ENCODE assay signal across 9 mouse cellular contexts in the genomic region with DNA sequence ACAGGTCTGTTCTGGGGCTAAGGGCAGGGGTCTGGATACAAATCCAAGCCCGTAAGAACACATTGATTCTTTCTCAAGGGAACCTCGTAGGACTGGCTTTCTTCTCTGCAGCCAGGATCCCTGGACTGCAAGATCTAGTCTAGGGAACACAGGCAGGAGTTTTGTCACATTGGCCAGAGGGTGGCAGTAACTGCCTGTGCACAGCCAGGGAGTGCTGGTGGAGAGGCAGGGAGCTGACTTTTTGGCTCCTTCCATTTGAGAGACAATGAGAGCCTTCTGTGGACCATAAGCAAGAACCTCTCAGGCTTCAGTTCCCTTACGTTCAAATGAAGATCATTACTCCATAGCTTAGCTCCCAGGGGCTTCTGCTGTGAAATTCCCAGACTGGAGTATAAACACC. TPM values are rescaled to one million over a fixed set of nuclear protein-coding genes. Genes with fewer than 3 reads are reported as not detected.
DNase-seq lines count a peak whose midpoint lies in the region; ATAC-seq and TF ChIP-seq lines count a peak whose summit lies in the region.
"Had no signal": no experiment of that assay in that cellular context is flagged by ENCODE, and none has a peak within 500 bp of the region (broad histone marks: within the 10 kb centered on the region; RNA-seq: fewer than 3 reads in every experiment).

No protein-coding gene starts in this region.

- no peak for TF ChIP-seq POLR2A in kidney, adult 2 months (IDR thresholded peaks at IDR 0.05; ENCODE audit: low read depth, low read length)

- H3K27ac ChIP-seq in kidney, adult 2 months (ENCODE audit: insufficient read depth, low read depth, low read length): no peak overlapping the region
- no peak overlapping the region for H3K27ac ChIP-seq in kidney, embryonic 15.5 days

- no peaks in the 10 kb centered on the region for H3K9me3 ChIP-seq in kidney, embryonic 15.5 days (replicated peaks)

- no peaks in the 10 kb centered on the region for H3K27me3 ChIP-seq in kidney, adult 2 months (replicated peaks; ENCODE audit: control insufficient read depth, insufficient read depth, low read length)
- H3K27me3 ChIP-seq in kidney, embryonic 15.5 days: no peaks in the 10 kb centered on the region; the same call in 1 of the 2 replicates

- peaks cover 3% of the 10 kb centered on the region; the same call in 1 of the 2 replicates for H3K4me1 ChIP-seq in kidney, adult 2 months (ENCODE audit: control insufficient read depth, insufficient read depth, low read length)
- H3K4me1 ChIP-seq in kidney, embryonic 15.5 days: peaks cover 12% of the 10 kb centered on the region

- H3K4me2 ChIP-seq in kidney, embryonic 15.5 days: no peak overlapping the region

- no peaks in the 10 kb centered on the region for H3K36me3 ChIP-seq in kidney, adult 2 months (ENCODE audit: control insufficient read depth, insufficient read depth, low read length)
- no peaks in the 10 kb centered on the region for H3K36me3 ChIP-seq in kidney, embryonic 15.5 days

- H3K4me3 ChIP-seq in kidney, adult 2 months (ENCODE audit: insufficient read depth, low read depth, low read length): no peak overlapping the region
- no peak overlapping the region for H3K4me3 ChIP-seq in kidney, embryonic 15.5 days (replicated peaks)
- H3K4me3 ChIP-seq: myocyte had no signal

- peak; percentile 77 for TF ChIP-seq CTCF in kidney, adult 2 months (conservative IDR thresholded peaks at IDR 0.05; ENCODE audit: insufficient read depth, insufficient read length, low read depth, low read length)

- WGBS in kidney, adult 2 months: 36% methylated on average over 3 of the region's 3 CpGs
- WGBS in kidney, embryonic 15.5 days: 31% methylated on average over 3 of the region's 3 CpGs

- intact Hi-C loops in left cerebral cortex, postnatal 4 days (cut with DNase I): loop anchor here (10.0 kb wide), 2 partner anchors 156 to 366 kb away; no protein-coding TSS in a partner anchor

- DNase-seq in kidney, adult 2 months: peak; percentile 59
- DNase-seq in Muller cell, postnatal 12 days (ENCODE audit: inconsistent ontology term): peak; percentile 66
- DNase-seq in cerebellum, postnatal 25 days: peak; percentile 21 to 55
- peak; percentile 70 for DNase-seq in heart, postnatal 4 days
- DNase-seq in left cerebral cortex, postnatal 4 days: peak; percentile 70
- DNase-seq in retina, postnatal 1 day: peak; percentile 76

- ATAC-seq in kidney, embryonic 15.5 days (replicated peaks; ENCODE audit: low FRiP score): no peak
- ATAC-seq in megakaryocyte progenitor cell, adult 5-6 weeks (replicated peaks; ENCODE audit: poor library complexity): no peak

- H3K9ac ChIP-seq in kidney, embryonic 15.5 days: no peak overlapping the region

RNA-seq across cellular contexts. Expression of a gene that starts 4.1 kb away (rescaled TPM):
- 43.0 and 51.9 TPM in 2 replicates for polyA plus RNA-seq in kidney, adult 2 months (2012; rRNA removed)
- polyA plus RNA-seq in kidney, embryonic 15.5 days (2015; fragmentation: Nextera tagmentation; extraction: Ambion mirVana): 151 and 160 TPM in 2 replicates
- total RNA-seq in heart, postnatal 4 days (2021): 10 to 100 TPM; 47.1 to 49.9 TPM
- 10 to 100 TPM; 50.9 to 56.9 TPM for total RNA-seq in left cerebral cortex, postnatal 4 days (2021)
- 127 and 129 TPM in 2 replicates for total RNA-seq in megakaryocyte progenitor cell, adult 5-6 weeks (2015)
- 68.9 and 94.4 TPM in 2 replicates for total RNA-seq in megakaryocyte progenitor cell, adult 5-6 weeks (2017)

RNA-seq across cellular contexts. Expression of a gene that starts 26.2 kb away (rescaled TPM):
- polyA plus RNA-seq in kidney, adult 2 months (2012; rRNA removed): 0.29 and 1.1 TPM in 2 replicates
- 78.1 and 79.9 TPM in 2 replicates for polyA plus RNA-seq in kidney, embryonic 15.5 days (2015; fragmentation: Nextera tagmentation; extraction: Ambion mirVana)
- under 1 TPM in 1 of 2 experiments, not detected in 1; 0.45 TPM for total RNA-seq in heart, postnatal 4 days (2021)
- total RNA-seq in left cerebral cortex, postnatal 4 days (2021): 10 to 100 TPM; 14.1 to 20.7 TPM
- total RNA-seq in megakaryocyte progenitor cell, adult 5-6 weeks (2015): not detected in 2 replicates
- not detected in 2 replicates for total RNA-seq in megakaryocyte progenitor cell, adult 5-6 weeks (2017)

RNA-seq across cellular contexts. Expression of a gene that starts 39.7 kb away (rescaled TPM):
- polyA plus RNA-seq in kidney, adult 2 months (2012; rRNA removed): 7.0 and 9.6 TPM in 2 replicates
- 3.6 and 4.4 TPM in 2 replicates for polyA plus RNA-seq in kidney, embryonic 15.5 days (2015; fragmentation: Nextera tagmentation; extraction: Ambion mirVana)
- total RNA-seq in heart, postnatal 4 days (2021): 10 to 100 TPM; 40.7 to 43.7 TPM
- total RNA-seq in left cerebral cortex, postnatal 4 days (2021): 10 to 100 TPM; 11.8 to 13.0 TPM
- total RNA-seq in megakaryocyte progenitor cell, adult 5-6 weeks (2015): 0.51 and 1.4 TPM in 2 replicates
- 1.3 and 1.8 TPM in 2 replicates for total RNA-seq in megakaryocyte progenitor cell, adult 5-6 weeks (2017)

Comparison
In these comparisons a context has a peak if more than half of its experiments do, and no peak if none do; other contexts are left out.
1. RNA of a gene that starts 26.2 kb away (total RNA-seq): 14.1 to 20.7 TPM in left cerebral cortex, postnatal 4 days; 0.45 TPM in heart, postnatal 4 days and not detected in megakaryocyte progenitor cell, adult 5-6 weeks; every median in the first group is over 10 times any median in the second.
2. RNA of a gene that starts 39.7 kb away (total RNA-seq): 40.7 to 43.7 TPM in heart, postnatal 4 days and 11.8 to 13.0 TPM in left cerebral cortex, postnatal 4 days; 0.51 to 1.8 TPM in megakaryocyte progenitor cell, adult 5-6 weeks; every median in the first group is over 4 times any median in the second.
3. Peak in every context shown above with its lines, with median percentiles within 50 percentile points of each other: DNase-seq.